Mouse (Mus musculus): ENCODE measurements around the gene Hnrnpu. TPM values are rescaled to one million over a fixed set of nuclear protein-coding genes. Genes with fewer than 3 reads are reported as not detected.
A peak's percentile ranks its signal among the peaks of the same experiment; 100 is the strongest.

Hnrnpu gene
- polyA plus RNA-seq, 1 experiment from 2014 or later: 178 TPM

GRCm38 (mm10) chr1:178276054-178276911 lies 61.3 kb downstream of the Hnrnpu start:
- ATAC-seq: peak; percentile 95
- Histone ChIP-seq H3K27me3 (ENCODE audit: control insufficient read depth, insufficient read depth, low read depth, low read length) (no peaks in the 10 kb centered on the region), H3K9me3 (replicated peaks; ENCODE audit: control insufficient read depth, low read length, poor library complexity, severe bottlenecking) (no peaks in the 10 kb centered on the region), H3K4me1 (ENCODE audit: control insufficient read depth, insufficient read depth, low read length) (no peaks in the 10 kb centered on the region; the same call in 1 of the 2 replicates), H3K27ac (ENCODE audit: low read length) (peak overlapping the region; percentile 89), H3K9ac (ENCODE audit: low read depth, low read length) (peak overlapping the region; percentile 76), H3K4me2 (ENCODE audit: low read length) (peak overlapping the region; percentile 66), H3K36me3 (ENCODE audit: control insufficient read depth, insufficient read depth, low read length) (no peaks in the 10 kb centered on the region), H3K4me3 (ENCODE audit: low read depth, low read length) (peak overlapping the region; percentile 56)
- 0% methylated on average over 71 of the region's 87 CpGs for WGBS

GRCm38 (mm10) chr1:178275738-178276053 lies 61.9 kb downstream of the Hnrnpu start:
- H3K36me3 ChIP-seq (ENCODE audit: control insufficient read depth, insufficient read depth, low read length): no peaks in the 10 kb centered on the region
- H3K9me3 ChIP-seq (replicated peaks; ENCODE audit: control insufficient read depth, low read length, poor library complexity, severe bottlenecking): no peaks in the 10 kb centered on the region
- ATAC-seq: peak; percentile 65
- H3K4me3 ChIP-seq (ENCODE audit: low read depth, low read length): peak overlapping the region; percentile 56
- no peaks in the 10 kb centered on the region; the same call in 1 of the 2 replicates for H3K4me1 ChIP-seq (ENCODE audit: control insufficient read depth, insufficient read depth, low read length)
- WGBS: 9% methylated on average over 11 of the region's 11 CpGs
- H3K27me3 ChIP-seq (ENCODE audit: control insufficient read depth, insufficient read depth, low read depth, low read length): no peaks in the 10 kb centered on the region
- peak overlapping the region; percentile 66 for H3K4me2 ChIP-seq (ENCODE audit: low read length)
- H3K27ac ChIP-seq (ENCODE audit: low read length): peak overlapping the region; percentile 89
- peak overlapping the region; percentile 76 for H3K9ac ChIP-seq (ENCODE audit: low read depth, low read length)

GRCm38 (mm10) chr1:178275174-178275730 lies 62.3 kb downstream of the Hnrnpu start:
- Histone ChIP-seq H3K4me3 (ENCODE audit: low read depth, low read length) (peak overlapping the region; percentile 56), H3K4me1 (ENCODE audit: control insufficient read depth, insufficient read depth, low read length) (no peaks in the 10 kb centered on the region; the same call in 1 of the 2 replicates), H3K9me3 (replicated peaks; ENCODE audit: control insufficient read depth, low read length, poor library complexity, severe bottlenecking) (no peaks in the 10 kb centered on the region), H3K27ac (ENCODE audit: low read length) (peak overlapping the region; percentile 89), H3K36me3 (ENCODE audit: control insufficient read depth, insufficient read depth, low read length) (no peaks in the 10 kb centered on the region), H3K4me2 (ENCODE audit: low read length) (peak overlapping the region; percentile 66), H3K27me3 (ENCODE audit: control insufficient read depth, insufficient read depth, low read depth, low read length) (no peaks in the 10 kb centered on the region), H3K9ac (ENCODE audit: low read depth, low read length) (peak overlapping the region; percentile 76)
- ATAC-seq: peak; percentile 36
- 48% methylated on average over 8 of the region's 9 CpGs for WGBS

Small RNAs within 50 kb of the gene (microRNA-seq; reads per million reads assigned to microRNA genes)
- not detected for gene Gm27458

Other genes starting within 250 kb of the Hnrnpu start
- 21.3 and 22.7 TPM in 2 replicates for gene Desi2, start 150.4 kb downstream of the Hnrnpu start, polyA plus RNA-seq (2015; fragmentation: Nextera tagmentation; extraction: Ambion mirVana)
- 100 and 120 TPM in 2 replicates for gene Cox20, start 18.7 kb downstream of the Hnrnpu start, polyA plus RNA-seq (2015; fragmentation: Nextera tagmentation; extraction: Ambion mirVana)
- gene Efcab2, start 68.3 kb upstream of the Hnrnpu start, polyA plus RNA-seq (2015; fragmentation: Nextera tagmentation; extraction: Ambion mirVana): 11.8 TPM in 2 replicates
- 7.8 and 8.1 TPM in 2 replicates for gene Kif26b, start 191.3 kb upstream of the Hnrnpu start, polyA plus RNA-seq (2015; fragmentation: Nextera tagmentation; extraction: Ambion mirVana)

Measured in midbrain, embryonic 16.5 days (tissue).